In genomic region chr2:37788176-37788962, GRCm38 (mm10) we compare ENCODE assay signal across 14 mouse cellular contexts. TPM values are rescaled to one million over a fixed set of nuclear protein-coding genes. Genes with fewer than 3 reads are reported as not detected.
A peak's percentile ranks its signal among the peaks of the same experiment; 100 is the strongest.
DNase-seq lines count a peak whose midpoint lies in the region; ATAC-seq and TF ChIP-seq lines count a peak whose summit lies in the region.
"Had no signal": no experiment of that assay in that cellular context is flagged by ENCODE, and none has a peak within 500 bp of the region (broad histone marks: within the 10 kb centered on the region; RNA-seq: fewer than 3 reads in every experiment).

No protein-coding gene starts in this region.

- intact Hi-C loops in heart, postnatal 14 days (cut with DNase I): no loop called here
- intact Hi-C loops in left cerebral cortex, postnatal 25 days (cut with DNase I): no loop called here

- no peak for DNase-seq in heart, postnatal 14 days
- peak; percentile 26 for DNase-seq in ovary, adult 18-20 months (ENCODE audit: low spot score)
- no peak for DNase-seq in ovary, postnatal 36 days (ENCODE audit: low spot score)
- peak; percentile 77 for DNase-seq in hindbrain, postnatal 0 days (ENCODE audit: low spot score)
- DNase-seq in right cerebral cortex, postnatal 4 days: no peak
- DNase-seq in left cerebral cortex, postnatal 25 days (ENCODE audit: low spot score in 2 of 2): no peak
- DNase-seq: left cerebral cortex, postnatal 4 days; retina, postnatal 1 day had no signal

- peak overlapping the region; percentile 7; the same call in 1 of the 2 replicates for H3K9ac ChIP-seq in heart, embryonic 13.5 days
- H3K9ac ChIP-seq in hindbrain, postnatal 0 days (replicated peaks; ENCODE audit: low read length): no peak overlapping the region
- no peak overlapping the region for H3K9ac ChIP-seq in neural tube, embryonic 15.5 days (replicated peaks)
- H3K9ac ChIP-seq: embryonic facial prominence, embryonic 12.5 days had no signal

- WGBS in heart, embryonic 13.5 days: 40% methylated on average over 7 of the region's 7 CpGs
- 47% methylated on average over 7 of the region's 7 CpGs for WGBS in hindbrain, postnatal 0 days
- 64% methylated on average over 7 of the region's 7 CpGs for WGBS in neural tube, embryonic 15.5 days

- H3K36me3 ChIP-seq in heart, embryonic 13.5 days: no peaks in the 10 kb centered on the region
- no peaks in the 10 kb centered on the region for H3K36me3 ChIP-seq in hindbrain, postnatal 0 days (ENCODE audit: insufficient read depth, low read length)
- H3K36me3 ChIP-seq in neural tube, embryonic 15.5 days: no peaks in the 10 kb centered on the region
- H3K36me3 ChIP-seq: embryonic facial prominence, embryonic 12.5 days had no signal

- no peak overlapping the region for H3K4me2 ChIP-seq in heart, embryonic 13.5 days
- H3K4me2 ChIP-seq in hindbrain, postnatal 0 days (ENCODE audit: low read depth, low read length): no peak overlapping the region
- H3K4me2 ChIP-seq in neural tube, embryonic 15.5 days: no peak overlapping the region
- H3K4me2 ChIP-seq: embryonic facial prominence, embryonic 12.5 days had no signal

- H3K4me1 ChIP-seq in heart, embryonic 13.5 days: peaks cover 41% of the 10 kb centered on the region
- peaks cover 8% of the 10 kb centered on the region; the same call in 1 of the 2 replicates for H3K4me1 ChIP-seq in hindbrain, postnatal 0 days (ENCODE audit: insufficient read depth, low read length)
- H3K4me1 ChIP-seq in neural tube, embryonic 15.5 days: 0 out of 2 replicates have a peak, but pooled peaks cover 5% of the 10 kb centered on the region
- H3K4me1 ChIP-seq: embryonic facial prominence, embryonic 12.5 days had no signal

- no peak overlapping the region for H3K4me3 ChIP-seq in heart, embryonic 13.5 days
- no peak overlapping the region for H3K4me3 ChIP-seq in hindbrain, postnatal 0 days (ENCODE audit: low read length)
- H3K4me3 ChIP-seq in neural tube, embryonic 15.5 days (replicated peaks): no peak overlapping the region
- H3K4me3 ChIP-seq: embryonic facial prominence, embryonic 12.5 days; megakaryocyte, embryonic 14.5 days had no signal

- TF ChIP-seq CTCF in hindbrain, postnatal 0 days (IDR thresholded peaks at IDR 0.05; ENCODE audit: low read depth): 0 out of 2 replicates have a peak, but pooled peaks have one; percentile 1

- peaks cover 44% of the 10 kb centered on the region for H3K27me3 ChIP-seq in heart, embryonic 13.5 days (replicated peaks)
- no peaks in the 10 kb centered on the region; the same call in 1 of the 2 replicates for H3K27me3 ChIP-seq in hindbrain, postnatal 0 days (ENCODE audit: insufficient read depth, low read length)
- H3K27me3 ChIP-seq in neural tube, embryonic 15.5 days (replicated peaks): no peaks in the 10 kb centered on the region

- no peak; the same call in 1 of the 2 replicates for ATAC-seq in heart, embryonic 13.5 days (ENCODE audit: extremely low read depth, insufficient number of reproducible peaks, low FRiP score, low TSS enrichment)
- peak; percentile 56 for ATAC-seq in hindbrain, postnatal 0 days
- 0 out of 2 replicates have a peak, but pooled peaks have one; percentile 20 for ATAC-seq in neural tube, embryonic 15.5 days (ENCODE audit: low FRiP score)
- ATAC-seq: activated CD4-positive, CD25-positive, alpha-beta regulatory T cell, adult 4 months; CD4-positive, CD25-positive, alpha-beta regulatory T cell, adult 4 months had no signal

- no peaks in the 10 kb centered on the region for H3K9me3 ChIP-seq in heart, embryonic 13.5 days
- no peaks in the 10 kb centered on the region for H3K9me3 ChIP-seq in hindbrain, postnatal 0 days (ENCODE audit: low read length)
- H3K9me3 ChIP-seq in neural tube, embryonic 15.5 days (replicated peaks): no peaks in the 10 kb centered on the region
- H3K9me3 ChIP-seq: embryonic facial prominence, embryonic 12.5 days had no signal

- H3K27ac ChIP-seq in heart, embryonic 13.5 days (replicated peaks): peak overlapping the region; percentile 50
- H3K27ac ChIP-seq in hindbrain, postnatal 0 days: no peak overlapping the region
- H3K27ac ChIP-seq in neural tube, embryonic 15.5 days (replicated peaks): peak overlapping the region; percentile 28; the same call in 1 of the 2 replicates
- H3K27ac ChIP-seq: embryonic facial prominence, embryonic 12.5 days had no signal

RNA-seq across cellular contexts. Expression of gene Crb2, which starts 12.3 kb away (rescaled TPM):
- polyA plus RNA-seq in heart, embryonic 13.5 days (2015; fragmentation: Nextera tagmentation; extraction: Ambion mirVana): 3.0 and 4.0 TPM in 2 replicates
- 1 to 10 TPM; 1.1 to 1.5 TPM for total RNA-seq in heart, postnatal 14 days (2021)
- total RNA-seq in hindbrain, postnatal 0 days (2014; rRNA removed): 10.9 and 20.1 TPM in 2 replicates
- polyA plus RNA-seq in hindbrain, postnatal 0 days (2015; fragmentation: Nextera tagmentation; extraction: Ambion mirVana): 2.4 and 3.4 TPM in 2 replicates
- 2.5 and 2.6 TPM in 2 replicates for polyA plus RNA-seq in neural tube, embryonic 15.5 days (2015; fragmentation: Nextera tagmentation; extraction: Ambion mirVana)
- total RNA-seq in left cerebral cortex, postnatal 25 days (2021): 1 to 10 TPM; 3.1 to 3.9 TPM

Comparison
In these comparisons a context has a peak if more than half of its experiments do, and no peak if none do; other contexts are left out.
1. DNase-seq: peak in ovary, adult 18-20 months (single experiment) and hindbrain, postnatal 0 days (single experiment); none in heart, postnatal 14 days (0 of 2), ovary, postnatal 36 days (single experiment), right cerebral cortex, postnatal 4 days (single experiment) and left cerebral cortex, postnatal 25 days (0 of 2).